Mouse (Mus musculus): ENCODE data around the gene Itga3. TPM values are rescaled to one million over a fixed set of nuclear protein-coding genes. Genes with fewer than 3 reads are reported as not detected.

Itga3 gene
- total RNA-seq (2021), result 10 to 100 TPM; 10.3 to 16.1 TPM
- long read RNA-seq, experiment 1, full-length matches to known transcripts, result 2 of 8 reads
- long read RNA-seq, experiment 1, partial matches to known transcripts, result 5 of 8 reads
- long read RNA-seq, experiment 1, other reads (novel, unspliced or antisense), result 1 of 8 reads
- long read RNA-seq, experiment 2, full-length matches to known transcripts, result 3 of 9 reads
- long read RNA-seq, experiment 2, partial matches to known transcripts, result 5 of 9 reads
- long read RNA-seq, experiment 2, other reads (novel, unspliced or antisense), result 1 of 9 reads

GRCm38 (mm10) chr11:95076536-95077111 is at the start of gene Itga3:
Itga3 (minus strand) TSS chr11:95076801.
- peak within 1 kb of the TSS; percentile 75 for H3K27ac ChIP-seq
- DNase-seq (ENCODE audit: low spot score in 2 of 2), result peak; percentile 22
- peak within 1 kb of the TSS; percentile 68 for H3K4me3 ChIP-seq
- TF ChIP-seq CTCF (conservative IDR thresholded peaks at IDR 0.05), result no peak

GRCm38 (mm10) chr11:95125366-95125948 is 48.9 kb upstream of the Itga3 start:
- no peak for TF ChIP-seq CTCF (conservative IDR thresholded peaks at IDR 0.05)
- no peak for DNase-seq (ENCODE audit: low spot score in 2 of 2)
- H3K4me3 ChIP-seq, result no peak overlapping the region
- no peak overlapping the region for H3K27ac ChIP-seq

- no peak overlapping the region for H3K4me3 ChIP-seq
- no peak for DNase-seq (ENCODE audit: low spot score in 2 of 2)
- TF ChIP-seq CTCF (conservative IDR thresholded peaks at IDR 0.05), result no peak
- H3K27ac ChIP-seq, result no peak overlapping the region
Measured at GRCm38 (mm10) chr11:95122100-95122489, 45.5 kb upstream of the Itga3 start.

GRCm38 (mm10) chr11:95121161-95122099 is 44.8 kb upstream of the Itga3 start:
- no peak for TF ChIP-seq CTCF (conservative IDR thresholded peaks at IDR 0.05)
- Histone ChIP-seq H3K27ac (no peak overlapping the region), H3K4me3 (no peak overlapping the region)
- DNase-seq (ENCODE audit: low spot score in 2 of 2), result no peak

- no peak for DNase-seq (ENCODE audit: low spot score in 2 of 2)
- H3K27ac ChIP-seq, result no peak overlapping the region
- H3K4me3 ChIP-seq, result no peak overlapping the region
- no peak for TF ChIP-seq CTCF (conservative IDR thresholded peaks at IDR 0.05)
Measured at GRCm38 (mm10) chr11:95120633-95121020, 44.0 kb upstream of the Itga3 start.

GRCm38 (mm10) chr11:95119990-95120632 is 43.5 kb upstream of the Itga3 start, which contains the start of gene Dlx3:
Dlx3 (plus strand) TSS chr11:95120119.
- no peak within 1 kb of the TSS for H3K4me3 ChIP-seq
- no peak for DNase-seq (ENCODE audit: low spot score in 2 of 2)
- TF ChIP-seq CTCF (conservative IDR thresholded peaks at IDR 0.05), result no peak
- H3K27ac ChIP-seq, result no peak within 1 kb of the TSS

GRCm38 (mm10) chr11:95118505-95118904 is 41.9 kb upstream of the Itga3 start:
- peak; percentile 59 to 80 for DNase-seq (ENCODE audit: low spot score in 2 of 2)
- H3K4me3 ChIP-seq, result no peak overlapping the region
- no peak overlapping the region for H3K27ac ChIP-seq
- TF ChIP-seq CTCF (conservative IDR thresholded peaks at IDR 0.05), result peak; percentile 92

GRCm38 (mm10) chr11:95117030-95117429 is 40.4 kb upstream of the Itga3 start:
- H3K27ac ChIP-seq, result no peak overlapping the region
- DNase-seq (ENCODE audit: low spot score in 2 of 2), result peak; percentile 59 to 62
- H3K4me3 ChIP-seq, result no peak overlapping the region
- TF ChIP-seq CTCF (conservative IDR thresholded peaks at IDR 0.05), result peak; percentile 96

GRCm38 (mm10) chr11:95110081-95110480 is 33.5 kb upstream of the Itga3 start:
- Histone ChIP-seq H3K4me3 (no peak overlapping the region), H3K27ac (no peak overlapping the region)
- no peak for TF ChIP-seq CTCF (conservative IDR thresholded peaks at IDR 0.05)
- no peak for DNase-seq (ENCODE audit: low spot score in 2 of 2)

GRCm38 (mm10) chr11:95109000-95109399 is 32.4 kb upstream of the Itga3 start:
- no peak for TF ChIP-seq CTCF (conservative IDR thresholded peaks at IDR 0.05)

GRCm38 (mm10) chr11:95106440-95107236 is 30.0 kb upstream of the Itga3 start:
- Histone ChIP-seq H3K4me3 (peak overlapping the region; percentile 32), H3K27ac (0 out of 2 replicates have a peak overlapping the region, but pooled peaks have one; percentile 43)
- peak; percentile 94 for TF ChIP-seq CTCF (conservative IDR thresholded peaks at IDR 0.05)
- peak; percentile 76 to 86 for DNase-seq (ENCODE audit: low spot score in 2 of 2)

More at GRCm38 (mm10) chr11:95109000-95109399, 32.4 kb upstream of the Itga3 start:
- Histone ChIP-seq H3K27ac (no peak overlapping the region), H3K4me3 (no peak overlapping the region)
- no peak for DNase-seq (ENCODE audit: low spot score in 2 of 2)

All from layer of hippocampus, adult 2 months (tissue).